Mouse (Mus musculus): ENCODE results near the gene Tmem117.

Gene Tmem117

DNA sequence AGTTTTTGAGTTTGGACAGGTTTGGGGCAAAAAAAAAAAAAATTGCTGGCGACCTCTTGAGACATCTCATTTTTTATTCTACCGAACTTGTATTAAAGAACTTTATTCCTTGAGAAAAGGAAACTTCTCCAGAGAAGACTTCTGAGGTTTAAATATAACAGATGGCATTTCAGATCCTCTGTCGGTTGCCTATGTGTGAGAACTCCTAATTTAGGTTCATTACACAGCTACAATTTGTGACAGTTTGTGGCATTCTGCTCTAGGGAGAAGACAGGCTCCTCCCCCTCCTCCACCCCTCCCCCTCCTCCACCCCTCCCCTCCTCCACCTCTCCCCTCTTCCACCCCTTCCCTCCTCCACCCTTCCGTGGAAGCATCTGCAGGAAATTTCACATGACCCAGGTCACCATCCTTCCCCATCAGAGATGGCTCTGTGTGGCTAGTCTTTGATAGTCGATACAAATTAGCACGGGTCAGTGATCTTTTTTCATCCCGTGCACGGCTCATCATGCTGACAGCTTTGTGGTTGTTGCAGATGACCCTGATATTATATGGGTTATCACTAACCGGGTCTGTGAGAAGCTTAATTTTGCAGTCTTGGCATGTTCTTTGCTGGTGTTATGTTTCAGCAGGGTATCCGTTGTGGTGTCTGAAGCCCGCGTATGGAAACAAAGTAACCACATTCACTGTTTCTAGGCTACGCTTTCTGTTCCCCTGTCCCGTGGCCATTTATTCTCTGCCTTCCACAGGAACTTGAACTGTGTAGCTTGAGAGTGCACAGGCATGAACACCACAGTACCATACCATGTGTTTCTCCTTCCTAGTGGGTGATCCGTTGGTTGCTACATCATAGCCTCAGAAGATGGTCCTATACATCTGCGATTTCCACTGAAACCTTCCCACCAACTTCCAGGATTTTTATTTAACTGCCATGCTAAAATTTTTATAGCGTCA is 147.4 kb downstream of the Tmem117 start:
- no peak for DNase-seq

- DNase-seq, result no peak
Observed at GRCm38 (mm10) chr15:94781556-94781955, 152.5 kb downstream of the Tmem117 start.

DNA sequence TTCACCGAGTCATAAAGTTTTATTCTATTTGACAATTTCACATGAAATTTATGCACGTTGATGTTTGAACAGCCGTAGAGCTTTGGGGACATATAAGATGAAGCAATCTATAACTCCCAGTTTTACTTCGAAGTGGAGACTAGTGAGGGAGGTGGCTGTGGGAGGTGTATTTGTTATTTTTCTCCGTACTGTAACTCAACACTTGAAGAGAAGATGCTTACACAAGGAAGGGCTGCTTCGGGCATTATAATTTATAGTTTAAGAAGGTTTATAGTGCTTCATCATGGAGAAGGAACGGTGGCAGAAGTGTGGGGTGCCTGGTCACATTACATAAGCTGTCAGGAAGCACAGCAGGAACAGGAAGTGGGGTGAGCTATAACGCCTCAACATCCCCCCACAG is 164.4 kb downstream of the Tmem117 start:
- no peak for DNase-seq

- DNase-seq, result no peak
Observed at GRCm38 (mm10) chr15:94795484-94795883, 166.5 kb downstream of the Tmem117 start.

GRCm38 (mm10) chr15:94798236-94798635 is 169.2 kb downstream of the Tmem117 start:
- DNase-seq, result no peak

- no peak for DNase-seq
Observed at GRCm38 (mm10) chr15:94801462-94801861, 172.4 kb downstream of the Tmem117 start.

DNA sequence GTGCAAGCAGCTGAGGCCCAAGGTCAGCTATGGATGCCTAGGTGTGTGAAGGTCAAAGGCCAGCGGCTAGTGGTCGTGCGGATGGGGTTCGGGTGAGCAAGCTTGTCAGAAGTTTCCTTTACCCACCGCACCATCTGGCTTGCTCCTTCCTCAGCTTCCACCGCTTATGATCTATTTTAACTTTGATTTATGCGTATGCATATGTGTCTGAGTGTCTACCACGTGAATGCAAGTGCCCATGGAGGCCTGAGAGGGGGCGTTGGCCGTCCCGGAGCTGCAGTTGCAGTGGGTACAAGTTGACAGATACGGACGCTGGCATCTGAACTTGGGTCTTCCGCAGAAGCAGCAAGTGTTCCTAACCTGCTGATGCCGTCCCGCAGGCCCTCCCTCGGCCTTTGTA is 173.8 kb downstream of the Tmem117 start:
- DNase-seq, result no peak

DNA sequence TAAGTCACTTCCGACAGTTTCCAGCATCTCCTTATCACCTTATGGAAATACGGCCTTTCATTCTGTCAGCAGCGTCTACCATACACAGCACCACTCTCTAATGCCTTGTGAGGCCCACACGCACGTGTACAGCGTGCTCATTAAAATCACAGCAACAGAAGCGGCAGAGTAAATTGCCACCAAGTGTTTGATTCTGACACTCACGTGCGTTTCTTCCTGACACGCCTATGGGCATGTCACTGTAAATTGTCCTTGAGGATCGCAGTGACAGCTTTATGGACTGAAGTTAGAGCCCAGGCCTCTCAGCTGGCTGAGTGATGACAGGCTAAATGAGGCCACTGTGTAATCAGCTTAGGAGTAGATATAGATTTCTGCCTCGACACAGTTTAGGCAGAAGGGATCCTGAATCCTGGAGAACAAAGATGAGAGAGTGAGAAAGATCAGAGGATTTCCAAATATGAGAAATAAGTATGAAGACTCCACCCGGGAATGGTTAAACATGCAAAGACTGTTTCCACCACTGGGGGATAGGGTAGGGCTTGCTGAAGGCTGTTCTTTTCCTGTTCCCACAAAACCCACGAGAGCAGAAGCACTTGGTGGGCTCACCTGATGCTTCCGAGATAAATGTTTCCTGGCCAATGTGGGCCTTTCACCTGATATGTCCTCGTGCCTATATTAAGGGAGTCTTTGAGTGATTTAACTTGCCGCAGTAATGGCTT is 174.8 kb downstream of the Tmem117 start:
- no peak for DNase-seq

- no peak for DNase-seq
Observed at GRCm38 (mm10) chr15:94806005-94806404, 177.0 kb downstream of the Tmem117 start.

DNA sequence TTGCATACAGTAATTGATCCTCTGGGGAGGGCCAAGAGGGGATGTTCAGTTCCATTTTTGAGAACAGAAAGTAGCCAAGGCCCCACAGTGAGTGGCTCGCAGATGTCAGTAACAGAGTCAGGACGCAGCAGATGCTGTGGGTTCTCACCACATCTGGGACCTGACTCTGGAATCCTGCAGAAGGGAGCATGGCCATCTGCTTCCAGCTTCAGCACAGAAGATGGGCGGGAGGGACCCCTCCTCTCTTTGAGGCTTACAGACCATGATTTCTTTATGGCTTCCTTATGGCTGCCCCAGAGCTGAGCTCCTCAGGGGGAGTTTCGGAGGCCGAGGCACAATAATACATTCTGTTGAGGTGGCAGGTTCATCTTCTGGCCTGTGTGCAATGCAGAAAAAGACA is 182.5 kb downstream of the Tmem117 start:
- no peak for DNase-seq

DNA sequence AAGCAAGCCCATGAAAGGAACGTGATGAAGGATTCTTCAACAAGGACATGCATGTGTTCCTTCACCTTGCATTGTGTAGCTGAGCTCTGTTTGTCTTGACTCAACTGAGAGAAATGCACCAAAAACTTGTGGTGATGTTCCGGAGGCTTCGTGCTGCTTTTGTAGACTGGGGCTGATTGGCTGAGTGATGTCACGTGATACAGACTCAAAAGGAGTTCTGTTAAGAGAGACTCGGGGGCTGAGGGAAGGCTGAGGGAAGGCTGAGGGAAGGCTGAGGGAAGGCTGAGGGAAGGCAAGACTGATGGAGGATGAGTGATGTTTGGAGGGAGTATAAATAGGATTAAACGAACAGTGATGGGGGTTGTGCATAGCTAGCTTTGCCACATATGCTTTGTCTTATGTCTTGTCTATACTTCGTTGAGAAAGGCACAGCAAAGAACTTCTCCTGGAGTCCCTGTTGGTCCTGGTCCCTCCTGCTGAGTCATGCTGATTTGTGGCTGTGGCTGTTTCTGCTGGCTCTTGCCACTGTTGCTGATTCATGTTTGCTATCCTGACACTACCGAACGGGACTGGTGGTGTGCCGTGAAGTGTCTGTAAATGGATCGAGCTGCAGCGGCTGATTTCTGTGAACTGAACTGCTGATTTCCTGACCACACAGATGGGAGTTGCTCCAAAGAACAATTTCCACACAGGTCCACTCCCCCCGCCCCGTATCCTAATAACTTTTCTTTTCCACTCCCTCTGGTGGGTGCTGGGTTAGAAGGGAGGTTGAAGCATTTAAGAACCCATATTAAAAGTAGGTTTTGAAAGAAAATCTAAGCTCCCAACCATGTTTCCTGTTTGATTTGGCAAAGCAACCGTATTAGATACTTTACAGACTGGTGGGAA is 185.4 kb downstream of the Tmem117 start:
- no peak for DNase-seq

DNA sequence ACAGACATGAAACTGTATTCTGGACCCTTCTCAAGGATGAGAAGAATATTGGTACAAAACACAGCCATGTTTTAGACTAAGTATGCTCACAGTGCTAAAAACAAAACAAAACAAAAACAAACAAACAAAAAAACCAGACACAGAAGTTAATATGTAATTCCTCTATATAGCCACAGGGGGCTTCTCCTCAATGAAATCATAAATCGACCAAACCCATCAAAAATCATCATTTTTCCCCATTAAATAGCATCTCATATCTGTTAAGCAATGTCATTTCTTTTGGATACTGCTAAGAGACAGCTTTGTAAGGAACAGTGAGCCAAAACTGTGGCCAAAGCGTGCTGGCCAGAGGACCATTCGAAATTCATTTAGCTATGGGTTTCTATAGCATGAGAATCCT is 206.6 kb downstream of the Tmem117 start:
- DNase-seq, result no peak

- no peak for DNase-seq
Observed at GRCm38 (mm10) chr15:94838646-94839045, 209.6 kb downstream of the Tmem117 start.

- DNase-seq, result no peak
Observed at GRCm38 (mm10) chr15:94847501-94847900, 218.5 kb downstream of the Tmem117 start.

DNA sequence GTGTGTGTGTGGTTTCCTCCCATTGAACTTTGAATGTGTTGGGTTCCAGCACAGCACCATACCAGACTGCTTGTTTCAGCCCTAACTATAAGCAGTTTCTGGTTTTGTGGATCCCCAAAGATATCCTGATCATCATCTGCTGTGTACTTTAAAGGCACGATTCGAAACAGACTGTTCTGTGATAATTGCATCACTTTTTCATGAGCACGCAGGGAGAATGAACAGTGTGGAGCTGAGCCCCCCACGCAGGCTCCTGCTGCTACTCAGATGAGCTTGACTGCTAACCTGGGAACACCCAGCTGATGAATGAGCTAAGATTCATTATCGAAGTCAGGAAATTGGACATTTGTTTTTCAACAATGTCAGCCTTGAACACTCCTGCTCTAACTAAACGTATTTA is 230.6 kb downstream of the Tmem117 start:
- DNase-seq, result no peak

GRCm38 (mm10) chr15:94861173-94861572 is 232.1 kb downstream of the Tmem117 start:
- DNase-seq, result no peak

GRCm38 (mm10) chr15:94864134-94864533 is 235.1 kb downstream of the Tmem117 start:
- DNase-seq, result no peak

GRCm38 (mm10) chr15:94868372-94868771 is 239.3 kb downstream of the Tmem117 start:
- DNase-seq, result no peak

GRCm38 (mm10) chr15:94885026-94885425 is 256.0 kb downstream of the Tmem117 start:
- DNase-seq, result no peak

DNA sequence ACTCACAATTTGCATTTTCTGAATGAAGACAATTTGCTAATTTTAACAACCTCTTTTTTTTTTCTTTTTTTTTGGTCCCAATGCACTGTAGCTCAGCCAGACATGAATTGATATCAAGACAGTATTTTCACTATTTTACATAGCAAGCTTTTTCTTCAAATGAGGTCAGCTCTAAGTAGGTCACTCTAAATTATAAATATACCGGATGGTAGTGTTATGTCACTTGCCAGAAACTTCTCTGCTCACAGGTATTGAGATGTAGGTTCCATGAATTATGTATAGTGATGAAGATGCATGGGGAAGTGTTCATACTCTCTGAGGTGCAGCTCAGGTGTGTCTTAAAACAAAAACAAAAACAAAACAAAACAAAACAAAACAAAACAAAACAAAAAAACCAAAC is 264.2 kb downstream of the Tmem117 start:
- no peak for DNase-seq

- DNase-seq, result no peak
Observed at GRCm38 (mm10) chr15:94894086-94894485, 265.1 kb downstream of the Tmem117 start.

GRCm38 (mm10) chr15:94895681-94896080 is 266.6 kb downstream of the Tmem117 start:
- no peak for DNase-seq

- DNase-seq, result no peak
Observed at GRCm38 (mm10) chr15:94903188-94903587, 274.2 kb downstream of the Tmem117 start.

Measured in B cell, adult 2 months (primary cell).